In genomic region chr13:102625171-102625835, GRCm38 (mm10) we compare ENCODE assay signal across 8 mouse cellular contexts.
DNase-seq lines count a peak whose midpoint lies in the region; ATAC-seq and TF ChIP-seq lines count a peak whose summit lies in the region.

No protein-coding gene starts in this region.

- no peak overlapping the region for H3K9ac ChIP-seq in forebrain, embryonic 14.5 days (ENCODE audit: low read length)
- H3K9ac ChIP-seq in forebrain, embryonic 13.5 days = no peak overlapping the region
- no peak overlapping the region for H3K9ac ChIP-seq in neural tube, embryonic 14.5 days (replicated peaks; ENCODE audit: low read depth, low read length)

- no peaks in the 10 kb centered on the region for H3K9me3 ChIP-seq in forebrain, embryonic 14.5 days (replicated peaks; ENCODE audit: control insufficient read depth, low read length)
- H3K9me3 ChIP-seq in forebrain, embryonic 13.5 days (replicated peaks) = no peaks in the 10 kb centered on the region
- H3K9me3 ChIP-seq in neural tube, embryonic 14.5 days (ENCODE audit: control insufficient read depth, low read length) = no peaks in the 10 kb centered on the region

- TF ChIP-seq CTCF in cortical plate, adult 2 months (IDR thresholded peaks at IDR 0.05; ENCODE audit: extremely low read depth, insufficient read depth, low read length) = no peak

- peak; percentile 63 for DNase-seq in forebrain, embryonic 14.5 days (ENCODE audit: low spot score)
- DNase-seq in heart, adult 11 months = peak; percentile 98
- peak; percentile 77 for DNase-seq in kidney, adult 18-20 months
- DNase-seq in left cerebral cortex, postnatal 4 days = peak; percentile 13
- no peak for DNase-seq in c-Kit-positive CD71-positive TER-119-positive erythroid progenitor cells, embryonic 14.5 days (ENCODE audit: low spot score)

- no peak for TF ChIP-seq POLR2A in cortical plate, adult 2 months (IDR thresholded peaks at IDR 0.05; ENCODE audit: extremely low read depth, insufficient read depth, low read length)

- peak; percentile 26; the same call in 1 of the 2 replicates for ATAC-seq in forebrain, embryonic 14.5 days
- ATAC-seq in forebrain, embryonic 13.5 days = no peak
- peak; percentile 66; the same call in 1 of the 2 replicates for ATAC-seq in neural tube, embryonic 14.5 days (ENCODE audit: low read depth)

- H3K4me3 ChIP-seq in forebrain, embryonic 14.5 days (ENCODE audit: low read depth, low read length) = no peak overlapping the region
- H3K4me3 ChIP-seq in forebrain, embryonic 13.5 days = no peak overlapping the region
- H3K4me3 ChIP-seq in cortical plate, adult 2 months (ENCODE audit: insufficient read depth, low read length) = no peak overlapping the region
- no peak overlapping the region for H3K4me3 ChIP-seq in neural tube, embryonic 14.5 days (ENCODE audit: low read depth, low read length)

- 87% methylated on average over 8 of the region's 8 CpGs for WGBS in forebrain, embryonic 14.5 days
- WGBS in forebrain, embryonic 13.5 days = 83% methylated on average over 8 of the region's 8 CpGs
- 60% methylated on average over 8 of the region's 8 CpGs for WGBS in neural tube, embryonic 14.5 days

- intact Hi-C loops in left cerebral cortex, postnatal 4 days (cut with DNase I) = no loop called here

- H3K27me3 ChIP-seq in forebrain, embryonic 14.5 days (replicated peaks; ENCODE audit: control insufficient read depth, insufficient read depth, low read length) = no peaks in the 10 kb centered on the region
- no peaks in the 10 kb centered on the region for H3K27me3 ChIP-seq in forebrain, embryonic 13.5 days
- no peaks in the 10 kb centered on the region for H3K27me3 ChIP-seq in neural tube, embryonic 14.5 days (ENCODE audit: control insufficient read depth, insufficient read depth, low read length)

- H3K4me1 ChIP-seq in forebrain, embryonic 14.5 days (ENCODE audit: control insufficient read depth, insufficient read depth, low read length) = no peaks in the 10 kb centered on the region
- H3K4me1 ChIP-seq in forebrain, embryonic 13.5 days = peaks cover 5% of the 10 kb centered on the region
- peaks cover 1% of the 10 kb centered on the region; the same call in 1 of the 2 replicates for H3K4me1 ChIP-seq in cortical plate, adult 2 months (ENCODE audit: control insufficient read depth, insufficient read depth, low read length)
- H3K4me1 ChIP-seq in neural tube, embryonic 14.5 days (ENCODE audit: control insufficient read depth, insufficient read depth, low read length) = no peaks in the 10 kb centered on the region

- no peak overlapping the region for H3K4me2 ChIP-seq in forebrain, embryonic 14.5 days (ENCODE audit: low read length)
- H3K4me2 ChIP-seq in forebrain, embryonic 13.5 days = no peak overlapping the region
- no peak overlapping the region for H3K4me2 ChIP-seq in neural tube, embryonic 14.5 days (ENCODE audit: low read depth, low read length)

- no peak overlapping the region for H3K27ac ChIP-seq in forebrain, embryonic 14.5 days (ENCODE audit: low read depth, low read length)
- H3K27ac ChIP-seq in forebrain, embryonic 13.5 days = no peak overlapping the region
- H3K27ac ChIP-seq in cortical plate, adult 2 months (ENCODE audit: insufficient read depth, low read length) = peak overlapping the region; percentile 43; the same call in 1 of the 2 replicates
- H3K27ac ChIP-seq in neural tube, embryonic 14.5 days (ENCODE audit: low read depth, low read length) = 0 out of 2 replicates have a peak overlapping the region, but pooled peaks have one; percentile 22

- H3K36me3 ChIP-seq in forebrain, embryonic 14.5 days (ENCODE audit: control insufficient read depth, insufficient read depth, low read length) = no peaks in the 10 kb centered on the region
- no peaks in the 10 kb centered on the region for H3K36me3 ChIP-seq in forebrain, embryonic 13.5 days (ENCODE audit: poor library complexity, severe bottlenecking)
- no peaks in the 10 kb centered on the region for H3K36me3 ChIP-seq in neural tube, embryonic 14.5 days (ENCODE audit: control insufficient read depth, insufficient read depth, low read length)

Comparison
In these comparisons a context has a peak if more than half of its experiments do, and no peak if none do; other contexts are left out.
1. H3K27ac ChIP-seq: peak in cortical plate, adult 2 months (single experiment) and neural tube, embryonic 14.5 days (single experiment); none in forebrain, embryonic 14.5 days (single experiment) and forebrain, embryonic 13.5 days (single experiment).